Mouse (Mus musculus) cerebral cortex, adult 2 months (tissue): Measurements from ENCODE around the gene Set.

Experiments used
- WGBS: fragments of 180-500 bp; shearing (Covaris S2); methylation state at CpG from one replicate; pipeline ENCODE4 v1.1.7; 2018; 5-methylcytosine and 5-hydroxymethylcytosine counted together

The Set gene

DNA sequence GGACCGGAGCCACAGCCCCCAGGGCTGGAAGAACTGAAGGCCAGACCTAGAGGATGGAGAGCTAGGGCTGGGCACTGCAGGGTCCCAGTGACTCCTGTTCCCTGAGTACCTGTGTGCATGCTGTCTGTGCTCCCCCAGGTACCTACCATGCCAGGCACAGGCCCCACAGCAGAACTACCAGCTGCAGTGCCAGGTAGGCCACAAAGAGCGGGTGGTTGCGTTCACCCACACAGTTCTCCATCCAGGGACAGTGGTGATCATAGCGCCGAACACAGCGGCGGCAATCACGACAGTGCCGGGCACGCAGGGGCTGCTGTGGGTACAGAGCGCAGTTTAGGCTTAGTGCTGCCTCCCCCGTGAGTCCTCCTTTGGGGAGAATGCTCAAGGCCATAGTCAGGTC lies 34.3 kb downstream of the Set start:
- 92% methylated on average over 12 of the region's 12 CpGs for WGBS

DNA sequence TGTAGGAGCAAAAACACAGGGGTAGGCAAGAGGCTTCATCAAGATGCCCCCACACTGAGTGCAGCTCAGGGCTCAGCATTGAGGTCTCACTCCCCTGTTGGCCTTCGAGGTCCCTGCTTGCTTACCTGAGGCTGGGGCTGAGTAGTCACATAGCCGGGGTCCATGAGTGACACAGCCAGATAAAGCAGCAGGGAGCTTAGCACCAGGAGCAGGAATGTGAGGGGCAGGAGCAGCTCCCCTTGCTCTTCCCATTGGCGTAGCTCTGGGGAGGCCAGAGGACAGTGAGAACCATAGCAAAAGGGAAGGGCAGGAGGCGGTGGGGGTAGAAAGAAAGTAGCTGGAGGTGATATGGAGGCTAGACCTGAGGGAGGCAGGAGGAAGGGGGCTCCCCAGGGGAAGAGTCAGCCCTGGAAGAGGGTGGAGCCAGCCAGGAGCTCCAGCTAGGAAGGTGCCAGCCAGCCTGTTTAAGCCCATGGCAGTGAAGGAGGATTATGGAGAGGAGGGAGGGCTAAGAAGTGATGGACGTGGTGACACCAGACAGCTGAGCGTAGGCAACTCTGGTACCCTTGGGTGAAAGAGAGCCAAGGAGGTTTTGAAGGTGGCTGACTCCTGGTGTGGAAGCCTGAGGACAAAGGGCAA lies 35.2 kb downstream of the Set start:
- WGBS = 69% methylated on average over 6 of the region's 6 CpGs

DNA sequence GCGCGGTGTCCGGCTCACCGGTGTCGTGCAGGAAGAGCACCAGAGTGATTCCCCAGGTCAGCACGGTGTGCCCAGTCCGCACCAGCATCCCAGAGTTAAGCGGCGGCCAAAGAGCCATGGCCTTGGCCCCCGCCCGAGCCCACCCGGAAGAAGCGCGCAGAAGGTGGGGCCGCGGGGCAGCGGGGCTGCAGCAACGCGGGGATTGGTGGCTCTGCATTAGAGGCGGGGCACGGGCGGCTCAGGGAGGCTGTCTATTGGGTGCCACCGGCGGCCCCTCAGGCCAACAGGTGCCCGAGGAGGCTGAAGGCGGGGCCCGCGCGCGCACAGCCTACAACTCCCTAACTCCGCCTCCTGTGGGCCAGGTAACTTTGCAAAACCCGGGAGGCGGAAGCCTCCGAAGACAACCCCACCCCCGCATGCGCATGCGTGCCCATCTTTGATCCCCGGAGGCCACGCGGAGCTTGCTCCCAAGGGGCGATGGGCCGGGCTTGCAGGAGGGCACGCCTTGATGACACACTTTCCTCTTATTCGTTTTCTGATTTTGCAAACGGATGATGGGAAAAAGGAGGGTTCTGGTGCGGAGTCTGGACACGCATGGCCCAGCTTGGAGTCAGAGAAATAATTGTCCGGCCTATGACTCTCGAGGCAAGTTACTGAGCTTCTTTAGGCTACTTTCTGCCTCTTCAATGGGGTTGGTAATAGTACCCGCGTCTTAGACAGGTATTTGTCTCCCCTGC lies 36.5 kb downstream of the Set start, which contains the start of gene Zdhhc12:
TSS of gene Zdhhc12 (minus strand) at position 178 of the 737 bp plus-strand sequence.
- WGBS = under 1% methylated on average over 50 of the region's 51 CpGs

- WGBS = 3% methylated on average over 13 of the region's 13 CpGs
Observed at GRCm38 (mm10) chr2:30094208-30094588, 37.0 kb downstream of the Set start.

DNA sequence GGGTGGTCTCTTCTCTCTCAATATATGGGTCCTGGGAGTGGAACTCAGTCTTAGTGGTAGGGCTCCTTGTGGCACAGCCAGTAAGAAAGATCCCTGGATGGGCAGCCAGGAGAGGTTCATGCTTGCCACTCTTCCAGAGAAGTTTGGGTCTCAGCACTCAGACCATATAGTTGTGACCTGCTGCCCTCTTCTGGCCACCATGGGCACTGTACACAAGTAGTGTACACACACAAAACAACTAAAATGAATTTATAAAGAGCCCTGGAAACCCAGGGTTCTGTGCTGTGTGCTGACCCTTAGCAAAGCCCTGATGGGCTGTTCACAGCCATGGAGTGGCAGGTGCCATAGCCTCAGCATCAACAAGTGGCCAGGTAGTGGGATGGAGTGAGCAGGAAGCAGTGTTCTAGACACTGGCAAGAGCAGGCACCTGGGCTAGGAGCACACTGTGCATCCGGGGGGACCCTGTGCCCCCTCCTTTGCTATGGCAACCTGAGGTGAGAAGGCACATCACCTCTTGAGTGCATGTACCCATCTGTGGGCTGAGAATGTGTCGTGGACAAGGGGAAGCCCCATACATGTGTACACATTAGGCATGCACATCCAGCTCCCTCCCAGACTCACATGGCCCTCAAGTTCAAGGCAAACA lies 38.8 kb downstream of the Set start:
- WGBS = 80% methylated on average over 2 of the region's 2 CpGs

- WGBS = 66% methylated on average over 4 of the region's 4 CpGs
Observed at GRCm38 (mm10) chr2:30100214-30100613, 43.0 kb downstream of the Set start.

DNA sequence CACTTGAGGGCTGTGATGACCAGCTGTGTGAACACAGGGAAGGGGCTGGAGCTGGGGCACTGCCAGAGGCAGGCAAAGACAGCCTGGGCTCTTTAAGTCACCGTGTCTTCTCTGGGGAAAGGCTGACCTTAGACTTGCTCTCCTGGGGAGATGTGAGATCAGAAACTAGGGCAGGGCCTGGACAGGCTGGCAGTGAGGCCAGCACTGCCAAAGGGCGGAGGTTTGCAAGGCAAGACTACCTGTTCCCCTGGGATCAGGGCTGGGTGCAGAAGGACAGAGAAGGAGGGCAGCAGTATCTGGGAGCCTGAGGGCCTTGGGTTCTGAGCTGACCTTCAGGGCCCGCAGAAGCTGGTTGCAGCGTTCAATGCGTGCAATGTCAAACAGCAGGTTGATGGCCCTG lies 50.5 kb downstream of the Set start:
- WGBS = 94% methylated on average over 5 of the region's 5 CpGs

- 86% methylated on average over 4 of the region's 4 CpGs for WGBS
Observed at GRCm38 (mm10) chr2:30108260-30108659, 51.1 kb downstream of the Set start.

GRCm38 (mm10) chr2:30111500-30111899 lies 54.3 kb downstream of the Set start:
- 98% methylated on average over 2 of the region's 2 CpGs for WGBS

DNA sequence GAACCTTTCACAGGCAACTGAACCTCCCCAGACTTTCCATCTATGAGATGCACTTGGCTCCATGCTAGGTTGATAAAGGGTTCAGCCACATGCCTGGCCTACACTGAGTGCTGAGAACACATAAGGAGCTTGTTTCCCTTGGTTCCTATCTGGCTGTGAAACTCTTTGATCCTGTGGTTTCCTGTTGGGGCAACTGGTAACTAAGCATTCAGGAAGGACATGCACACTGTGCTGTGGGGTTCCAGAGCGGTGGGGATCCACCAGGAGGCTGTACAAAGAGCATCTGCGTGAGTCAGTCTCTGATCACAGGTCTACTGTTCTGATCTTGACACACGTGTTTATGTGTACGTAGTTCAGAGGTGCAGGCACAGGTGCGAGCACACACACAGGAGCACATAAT lies 55.4 kb downstream of the Set start:
- 74% methylated on average over 5 of the region's 5 CpGs for WGBS

- WGBS = 12% methylated on average over 6 of the region's 6 CpGs
Observed at GRCm38 (mm10) chr2:30119641-30120051, 62.5 kb downstream of the Set start.

GRCm38 (mm10) chr2:30120269-30120668 lies 63.1 kb downstream of the Set start:
- 64% methylated on average over 4 of the region's 4 CpGs for WGBS
